Mouse (Mus musculus) MEL (cell line): ENCODE measurements around the gene Klhl26.

Experiments
- CHD1 ChIP-seq: IDR thresholded peaks from 2 replicates; pipeline ENCODE4 v1.6.1; 2012; ENCODE audit warnings: low read depth, mild to moderate bottlenecking, inconsistent platforms, low read length, improper control_type of control experiment
- CTCF ChIP-seq, 3 experiments: IDR thresholded peaks in 2 of 3; conservative IDR thresholded peaks in 1 of 3; 2 replicates each; pipeline ENCODE4 v1.5.1; 2011 to 2012; ENCODE audit warnings: low read length in 3 of 3, low read depth in 2 of 3, mild to moderate bottlenecking in 2 of 3, improper control_type of control experiment in 1 of 3, inconsistent platforms in 1 of 3, mixed read lengths in 1 of 3, moderate library complexity in 1 of 3; ENCODE audit not compliant: control insufficient read depth in 1 of 3, insufficient read depth in 1 of 3, poor library complexity in 1 of 3, severe bottlenecking in 1 of 3
- ETS1 ChIP-seq: IDR thresholded peaks from 2 replicates; pipeline ENCODE4 v1.6.1; 2012; ENCODE audit warnings: low read depth, mild to moderate bottlenecking, inconsistent platforms, low read length, improper control_type of control experiment, moderate library complexity
- GATA1 ChIP-seq: IDR thresholded peaks from 2 replicates; pipeline ENCODE4 v1.6.1; 2011; ENCODE audit warnings: low read depth, low read length, improper control_type of control experiment
- JUND ChIP-seq: IDR thresholded peaks from 2 replicates; pipeline ENCODE4 v1.6.1; 2011; ENCODE audit warnings: low read depth, mild to moderate bottlenecking, improper control_type of control experiment, low read length
- KAT2A ChIP-seq: conservative IDR thresholded peaks from 2 replicates; pipeline ENCODE4 v1.6.1; 2012; ENCODE audit warnings: low read depth, low read length, improper control_type of control experiment, inconsistent platforms
- POLR2A ChIP-seq, 2 experiments: IDR thresholded peaks; 2 replicates each; pipeline ENCODE4 v1.6.1; 2011 to 2012; ENCODE audit warnings: low read length in 2 of 2, mild to moderate bottlenecking in 2 of 2, control low read depth in 1 of 2, improper control_type of control experiment in 1 of 2, low read depth in 1 of 2, moderate library complexity in 1 of 2; ENCODE audit not compliant: control insufficient read depth in 1 of 2, insufficient read depth in 1 of 2, poor library complexity in 1 of 2
- RCOR1 ChIP-seq: IDR thresholded peaks from 2 replicates; pipeline ENCODE4 v1.6.1; 2012; ENCODE audit warnings: low read depth, mild to moderate bottlenecking, inconsistent platforms, low read length, improper control_type of control experiment
- TAL1 ChIP-seq: IDR thresholded peaks from 2 replicates; pipeline ENCODE4 v1.6.1; 2012; ENCODE audit warnings: mild to moderate bottlenecking, inconsistent platforms, low read length, moderate library complexity, mixed read lengths
- TCF12 ChIP-seq: IDR thresholded peaks from 2 replicates; pipeline ENCODE4 v1.6.1; 2014; ENCODE audit warnings: low read depth, mild to moderate bottlenecking, inconsistent platforms, low read length, improper control_type of control experiment, moderate library complexity
- ZC3H11A ChIP-seq: IDR thresholded peaks from 2 replicates; pipeline ENCODE4 v1.6.1; 2012; ENCODE audit warnings: low read depth, mild to moderate bottlenecking, inconsistent platforms, low read length, improper control_type of control experiment

DNA sequence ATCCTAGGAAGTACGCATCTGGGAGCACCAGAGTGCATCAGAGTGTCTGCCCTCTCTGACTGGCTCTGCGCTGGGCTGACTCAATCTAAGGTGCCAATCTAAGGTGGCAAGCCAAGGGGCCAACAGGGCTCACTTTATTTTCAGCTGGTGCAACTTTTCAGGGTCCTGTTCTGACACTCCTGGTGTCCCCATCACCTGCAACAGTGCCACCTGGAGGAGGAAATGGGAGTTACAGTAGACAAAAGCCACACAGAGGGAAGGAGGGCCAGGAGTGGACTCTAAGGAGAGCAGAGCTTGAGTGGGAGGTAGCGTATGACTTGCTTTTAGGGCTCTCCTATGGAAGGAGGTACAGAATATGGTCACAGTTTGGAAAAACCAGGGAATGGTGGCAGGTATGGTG, 28.1 kb upstream of the Klhl26 start:
- peak; percentile 78 to 91 (median 81) for TF ChIP-seq CTCF (IDR thresholded peaks at IDR 0.05 in 2 of 3, conservative IDR thresholded peaks at IDR 0.05 in 1 of 3; ENCODE audit: control insufficient read depth in 1 of 3, insufficient read depth in 1 of 3, low read depth in 2 of 3, low read length in 3 of 3, poor library complexity in 1 of 3, severe bottlenecking in 1 of 3)
- TF ChIP-seq ZC3H11A = peak; percentile 60
- TF ChIP-seq RCOR1 = no peak
- no peak for TF ChIP-seq TAL1
- no peak for TF ChIP-seq GATA1
- no peak for TF ChIP-seq JUND
- no peak for TF ChIP-seq POLR2A (IDR thresholded peaks at IDR 0.05; ENCODE audit: control insufficient read depth in 1 of 2, insufficient read depth in 1 of 2, low read depth in 1 of 2, low read length in 2 of 2, poor library complexity in 1 of 2)
- no peak for TF ChIP-seq CHD1
- TF ChIP-seq ETS1 = no peak
- TF ChIP-seq KAT2A = no peak
- TF ChIP-seq TCF12 = no peak
